Mouse (Mus musculus): Measurements from ENCODE around the gene 5730522E02Rik.

- TF ChIP-seq MAX (IDR thresholded peaks at IDR 0.05; ENCODE audit: low read length) (no peak), POLR2A (IDR thresholded peaks at IDR 0.05; ENCODE audit: control insufficient read depth in 1 of 2, insufficient read depth in 1 of 2, low read depth in 1 of 2, low read length in 2 of 2, poor library complexity in 1 of 2) (no peak), POLR2AphosphoS5 (IDR thresholded peaks at IDR 0.05; ENCODE audit: borderline replicate concordance, low read depth, low read length) (no peak), RCOR1 (IDR thresholded peaks at IDR 0.05; ENCODE audit: low read depth, low read length) (no peak), CTCF (IDR thresholded peaks at IDR 0.05 in 2 of 3, conservative IDR thresholded peaks at IDR 0.05 in 1 of 3; ENCODE audit: control insufficient read depth in 1 of 3, insufficient read depth in 1 of 3, low read depth in 2 of 3, low read length in 3 of 3, poor library complexity in 1 of 3, severe bottlenecking in 1 of 3) (no peak), HCFC1 (IDR thresholded peaks at IDR 0.05; ENCODE audit: low read depth, low read length) (no peak), ZMIZ1 (IDR thresholded peaks at IDR 0.05; ENCODE audit: low read depth, low read length) (no peak), TCF12 (IDR thresholded peaks at IDR 0.05; ENCODE audit: low read depth, low read length) (no peak), MYC (IDR thresholded peaks at IDR 0.05; ENCODE audit: low read depth, low read length) (no peak)
Measured at GRCm38 (mm10) chr11:25772231-25772630, 438.3 kb downstream of the 5730522E02Rik start.

All from MEL (cell line).